18 mouse cellular contexts compared by ENCODE assay signal in genomic region chr7:123251343-123251742, GRCm38 (mm10). TPM values are rescaled to one million over a fixed set of nuclear protein-coding genes. Genes with fewer than 3 reads are reported as not detected.
"Had no signal": no experiment of that assay in that cellular context is flagged by ENCODE, and none has a peak within 500 bp of the region (broad histone marks: within the 10 kb centered on the region; RNA-seq: fewer than 3 reads in every experiment).

No protein-coding gene starts in this region.

- H3K27ac ChIP-seq: midbrain, embryonic 10.5 days; midbrain, embryonic 12.5 days; neural tube, embryonic 12.5 days had no signal

- H3K36me3 ChIP-seq: midbrain, embryonic 10.5 days; midbrain, embryonic 12.5 days; neural tube, embryonic 12.5 days had no signal

- H3K27me3 ChIP-seq: midbrain, embryonic 12.5 days; neural tube, embryonic 12.5 days had no signal

- H3K4me1 ChIP-seq: midbrain, embryonic 10.5 days; midbrain, embryonic 12.5 days; neural tube, embryonic 12.5 days had no signal

- DNase-seq: lung, adult 18-20 months; lung, embryonic 14.5 days; lung, postnatal 10 days; lung, postnatal 4 days; midbrain, embryonic 14.5 days; retina, postnatal 1 day; right cerebral cortex, adult 18-20 months; right cerebral cortex, postnatal 25 days; right cerebral cortex, postnatal 4 days; spleen, adult 18-20 months; thymus, adult 18-20 months; thymus, postnatal 14 days; thymus, postnatal 36 days had no signal

- H3K4me3 ChIP-seq: midbrain, embryonic 10.5 days; midbrain, embryonic 12.5 days; myocyte; neural tube, embryonic 12.5 days had no signal

- H3K9me3 ChIP-seq: midbrain, embryonic 10.5 days; midbrain, embryonic 12.5 days; neural tube, embryonic 12.5 days had no signal

- H3K9ac ChIP-seq: lung, embryonic 14.5 days; midbrain, embryonic 12.5 days; neural tube, embryonic 12.5 days had no signal

RNA-seq across cellular contexts. Expression of gene Slc5a11, which starts 36.8 kb away (rescaled TPM):
- total RNA-seq: megakaryocyte-erythroid progenitor cell, adult 5-6 weeks had no signal
- polyA plus RNA-seq: myocyte had no signal
